Mouse (Mus musculus) adrenal gland, postnatal 10 days (tissue): ENCODE results near the gene Kbtbd7. TPM values are rescaled to one million over a fixed set of nuclear protein-coding genes. Genes with fewer than 3 reads are reported as not detected.
"Not testable (repeated sequence)": the region's sequence is repeated elsewhere in the genome, so short reads cannot be mapped to it uniquely, and the experiment has no call there.

ENCODE experiments used
- DNase-seq: peaks from one replicate; pipeline ENCODE4 v3.0.0; 2021; ENCODE audit warnings: mixed read lengths
- long read RNA-seq, 2 experiments: library from polyadenylated mRNA; stranded (forward); transcript quantifications; one replicate each; pipeline ENCODE4 v2.0.0; 2021
- total RNA-seq, 2 experiments: library from RNA; stranded (reverse); gene quantifications; 2 replicates each; pipeline ENCODE4 v1.2.3; 2021

The Kbtbd7 gene
- 10 to 100 TPM in 1 of 2 experiments, 1 to 10 TPM in 1; 9.8 to 11.4 TPM for total RNA-seq
- long read RNA-seq, experiment 1, full-length matches to known transcripts, result 5 of 5 reads
- long read RNA-seq, experiment 1, partial matches to known transcripts, result 0 of 5 reads
- long read RNA-seq, experiment 1, other reads (novel, unspliced or antisense), result 0 of 5 reads
- long read RNA-seq, experiment 2, full-length matches to known transcripts, result 6 of 6 reads
- long read RNA-seq, experiment 2, partial matches to known transcripts, result 0 of 6 reads
- long read RNA-seq, experiment 2, other reads (novel, unspliced or antisense), result 0 of 6 reads

GRCm38 (mm10) chr14:79425979-79426729 lies at the start of gene Kbtbd7:
Kbtbd7 (plus strand) TSS chr14:79426511.
- DNase-seq, result peak; percentile 93

- no peak for DNase-seq
Measured at GRCm38 (mm10) chr14:79377041-79377440, 49.3 kb upstream of the Kbtbd7 start.

- DNase-seq, result no peak
Measured at GRCm38 (mm10) chr14:79383120-79383519, 43.2 kb upstream of the Kbtbd7 start.

GRCm38 (mm10) chr14:79388304-79388703 lies 38.0 kb upstream of the Kbtbd7 start:
- DNase-seq, result no peak

- DNase-seq, result peak; percentile 33
Measured at GRCm38 (mm10) chr14:79389438-79390264, 36.7 kb upstream of the Kbtbd7 start.

- DNase-seq, result peak; percentile 98
Measured at GRCm38 (mm10) chr14:79390265-79390926, 35.9 kb upstream of the Kbtbd7 start, which contains the start of gene Naa16. Naa16 (minus strand) TSS chr14:79390778.

- DNase-seq, result no peak
Measured at GRCm38 (mm10) chr14:79393289-79393688, 33.0 kb upstream of the Kbtbd7 start.

GRCm38 (mm10) chr14:79394564-79394963 lies 31.7 kb upstream of the Kbtbd7 start:
- peak; percentile 49 for DNase-seq

- peak; percentile 75 for DNase-seq
Measured at GRCm38 (mm10) chr14:79397321-79398122, 28.8 kb upstream of the Kbtbd7 start, which contains the start of gene Mtrf1. Mtrf1 (plus strand) TSS chr14:79397772.

- DNase-seq, result no peak
Measured at GRCm38 (mm10) chr14:79407641-79408040, 18.7 kb upstream of the Kbtbd7 start.

- DNase-seq, result no peak
Measured at GRCm38 (mm10) chr14:79409278-79409830, 17.0 kb upstream of the Kbtbd7 start.

GRCm38 (mm10) chr14:79410662-79411061 lies 15.6 kb upstream of the Kbtbd7 start:
- no peak for DNase-seq

GRCm38 (mm10) chr14:79413121-79413520 lies 13.2 kb upstream of the Kbtbd7 start:
- DNase-seq, result no peak

- DNase-seq, result no peak
Measured at GRCm38 (mm10) chr14:79420083-79420685, 6.1 kb upstream of the Kbtbd7 start.

- not testable (repeated sequence) for DNase-seq
Measured at GRCm38 (mm10) chr14:79426730-79427365, 537 bp downstream of the Kbtbd7 start.

- DNase-seq, result no peak
Measured at GRCm38 (mm10) chr14:79434068-79434467, 7.8 kb downstream of the Kbtbd7 start.

GRCm38 (mm10) chr14:79440655-79441054 lies 14.3 kb downstream of the Kbtbd7 start:
- no peak for DNase-seq

GRCm38 (mm10) chr14:79441441-79441840 lies 15.1 kb downstream of the Kbtbd7 start:
- no peak for DNase-seq

- DNase-seq, result no peak
Measured at GRCm38 (mm10) chr14:79444601-79445000, 18.3 kb downstream of the Kbtbd7 start.
